Mouse (Mus musculus) embryonic facial prominence, embryonic 11.5 days (tissue): ENCODE results near the gene Gm3002. TPM values are rescaled to one million over a fixed set of nuclear protein-coding genes. Genes with fewer than 3 reads are reported as not detected.
"Not testable (repeated sequence)": the region's sequence is repeated elsewhere in the genome, so short reads cannot be mapped to it uniquely, and the experiment has no call there.

ENCODE experiments used
- ATAC-seq: fragments of 200-750 bp; cut with Nextera tagmentation; replicated peaks from 2 replicates; pipeline ENCODE4 v1.8.0; 2017; ENCODE audit warnings: low read depth; ENCODE audit not compliant: insufficient number of reproducible peaks, low FRiP score, low TSS enrichment
- DNase-seq: peaks from one replicate; pipeline ENCODE4 v3.0.0-alpha.2; 2015; ENCODE audit warnings: low spot score
- H3K27ac ChIP-seq: fragments of 300-500 bp; sonication (generic); replicated peaks from 2 replicates; pipeline ENCODE4 v1.5.1; 2014; ENCODE audit warnings: mild to moderate bottlenecking, low read depth, low read length, control low read depth
- H3K27me3 ChIP-seq: fragments of 300-500 bp; sonication (generic); 2 replicates; pipeline ENCODE4 v1.6.1; 2014; ENCODE audit warnings: mild to moderate bottlenecking, low read length, moderate library complexity, mixed read lengths; ENCODE audit not compliant: control insufficient read depth, insufficient read depth
- H3K36me3 ChIP-seq: fragments of 300-500 bp; sonication (generic); replicated peaks from 2 replicates; pipeline ENCODE4 v1.6.1; 2014; ENCODE audit warnings: low read depth, mild to moderate bottlenecking, low read length, moderate library complexity, mixed read lengths; ENCODE audit not compliant: control insufficient read depth, insufficient read depth
- H3K4me1 ChIP-seq: fragments of 300-500 bp; sonication (generic); 2 replicates; pipeline ENCODE4 v1.6.1; 2014; ENCODE audit warnings: low read length, mixed read lengths; ENCODE audit not compliant: control insufficient read depth, insufficient read depth
- H3K4me2 ChIP-seq: fragments of 300-500 bp; sonication (generic); 2 replicates; pipeline ENCODE4 v1.6.1; 2014; ENCODE audit warnings: low read depth, mild to moderate bottlenecking, control low read depth, low read length, moderate library complexity
- H3K4me3 ChIP-seq: fragments of 300-500 bp; sonication (generic); 2 replicates; pipeline ENCODE4 v1.5.1; 2014; ENCODE audit warnings: low read depth, low read length, control low read depth
- H3K9ac ChIP-seq: fragments of 300-500 bp; sonication (generic); replicated peaks from 2 replicates; pipeline ENCODE4 v1.6.1; 2014; ENCODE audit warnings: mild to moderate bottlenecking, control low read depth, low read length
- H3K9me3 ChIP-seq: fragments of 300-500 bp; sonication (generic); replicated peaks from 2 replicates; pipeline ENCODE4 v1.6.1; 2016; ENCODE audit warnings: mild to moderate bottlenecking, low read length, inconsistent platforms, mixed read lengths; ENCODE audit not compliant: control insufficient read depth
- WGBS: fragments of 180-500 bp; shearing (Covaris S2); extraction: QIAGEN DNeasy Blood & Tissue Kit; methylation state at CpG from one replicate; pipeline ENCODE4 v1.1.7; 2014; 5-methylcytosine and 5-hydroxymethylcytosine counted together
- polyA plus RNA-seq: library from polyadenylated mRNA; unstranded; fragments of >200 nt; fragmentation: Nextera tagmentation; extraction: Ambion mirVana; gene quantifications from 2 replicates; pipeline ENCODE4 v1.2.1, GENCODE M21; 2014

Gm3002 gene
- 0.72 and 1.2 TPM in 2 replicates for polyA plus RNA-seq

DNA sequence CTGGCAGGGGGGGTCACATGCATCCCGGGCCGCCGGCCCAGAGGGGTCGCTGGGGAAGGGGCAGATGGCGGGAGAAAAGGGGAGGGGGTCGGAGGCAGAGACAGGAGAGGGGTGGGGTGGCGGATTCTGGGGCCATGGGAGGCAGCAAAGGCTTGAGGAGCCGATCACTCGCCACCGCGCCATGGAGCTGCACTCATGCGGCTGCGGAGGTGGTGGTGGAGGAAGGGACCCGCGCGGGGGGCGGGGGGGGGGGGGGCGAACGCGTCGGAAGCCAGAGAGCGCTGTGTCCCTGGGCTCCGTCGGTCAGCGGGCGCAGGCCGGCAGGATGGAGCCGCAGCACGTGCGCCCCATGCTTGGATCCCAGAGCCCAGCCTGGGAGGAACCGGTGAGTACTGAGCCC is at the start of gene Gm3002:
TSS of gene Gm3002 (plus strand) at position 301 of the 400 bp plus-strand sequence.
- H3K9me3 ChIP-seq, H3K36me3 ChIP-seq, H3K27me3 ChIP-seq, DNase-seq, H3K27ac ChIP-seq, H3K4me2 ChIP-seq, H3K4me1 ChIP-seq, H3K4me3 ChIP-seq, H3K9ac ChIP-seq, ATAC-seq: not testable (repeated sequence)
- no CpG with 5 or more reads among the region's 31 CpGs for WGBS

GRCm38 (mm10) chr14:3845945-3846344 is 36.1 kb downstream of the Gm3002 start, which contains the start of gene Gm3033:
Gene Gm3033, plus strand, starts transcription at chr14:3846245.
- H3K27ac ChIP-seq, H3K4me1 ChIP-seq, DNase-seq, H3K27me3 ChIP-seq, H3K9ac ChIP-seq, H3K4me3 ChIP-seq, H3K4me2 ChIP-seq, ATAC-seq, H3K9me3 ChIP-seq, H3K36me3 ChIP-seq: not testable (repeated sequence)
- WGBS, result no CpG with 5 or more reads among the region's 2 CpGs

DNA sequence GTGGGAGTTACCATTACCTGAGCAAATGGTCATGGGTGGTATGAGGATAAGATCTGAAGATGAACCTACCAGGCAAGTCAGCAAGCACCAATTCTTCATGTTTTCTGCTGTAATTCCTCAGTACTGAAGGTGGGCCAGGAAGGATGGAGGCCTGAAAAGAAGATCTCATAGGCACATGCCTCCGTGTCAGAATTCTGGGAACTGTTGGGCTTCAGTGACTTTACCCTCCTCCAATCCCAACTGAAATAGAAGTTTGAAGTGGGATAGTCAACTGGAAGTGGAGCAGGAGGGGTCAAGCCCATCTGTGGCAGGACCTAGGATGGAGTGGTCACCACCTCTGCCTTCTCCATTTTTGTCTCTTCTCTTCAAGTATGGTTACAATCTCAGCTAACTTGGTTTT is 74.0 kb downstream of the Gm3002 start, which contains the start of gene Gm2916:
TSS of gene Gm2916 (plus strand) at position 301 of the 400 bp plus-strand sequence.
- H3K4me3 ChIP-seq, H3K36me3 ChIP-seq, ATAC-seq, H3K27me3 ChIP-seq, H3K9me3 ChIP-seq, H3K4me2 ChIP-seq, H3K4me1 ChIP-seq, H3K27ac ChIP-seq, DNase-seq, H3K9ac ChIP-seq: not testable (repeated sequence)
- no CpG with 5 or more reads among the region's 1 CpGs for WGBS

DNA sequence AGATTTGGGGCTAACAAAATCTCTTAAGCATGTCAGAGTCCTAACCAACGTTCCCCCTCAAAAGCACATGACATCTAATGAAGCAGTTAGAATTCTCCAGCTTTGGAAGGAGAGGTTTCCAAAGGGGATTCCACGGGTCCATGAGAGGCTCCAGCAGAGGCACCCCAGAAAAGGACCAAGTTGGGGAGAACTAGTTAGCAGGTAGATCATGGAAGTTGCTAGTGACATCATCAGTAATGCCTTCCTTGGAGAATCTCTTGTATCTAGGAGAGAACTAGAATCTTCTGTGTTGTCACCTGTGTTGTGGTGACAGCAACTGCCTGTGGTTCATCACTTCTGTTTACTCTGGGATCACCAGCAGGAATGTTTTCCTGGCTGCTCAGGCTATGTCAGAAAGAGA is 121.6 kb downstream of the Gm3002 start, which contains the start of gene Gm3029:
TSS of gene Gm3029 (plus strand) at position 301 of the 400 bp plus-strand sequence.
- H3K27ac ChIP-seq, H3K36me3 ChIP-seq, H3K27me3 ChIP-seq, H3K9ac ChIP-seq, H3K9me3 ChIP-seq, ATAC-seq, H3K4me2 ChIP-seq, DNase-seq, H3K4me3 ChIP-seq, H3K4me1 ChIP-seq: not testable (repeated sequence)
- WGBS, result 50% methylated on average over 1 of the region's 2 CpGs

GRCm38 (mm10) chr14:3963247-3963646 is 153.4 kb downstream of the Gm3002 start, which contains the start of gene Gm3095:
Gene Gm3095, plus strand, starts transcription at chr14:3963547.
- H3K27ac ChIP-seq, H3K9ac ChIP-seq, H3K36me3 ChIP-seq, DNase-seq, H3K4me2 ChIP-seq, H3K4me3 ChIP-seq, H3K4me1 ChIP-seq, H3K27me3 ChIP-seq, ATAC-seq, H3K9me3 ChIP-seq: not testable (repeated sequence)
- no CpG with 5 or more reads among the region's 2 CpGs for WGBS

DNA sequence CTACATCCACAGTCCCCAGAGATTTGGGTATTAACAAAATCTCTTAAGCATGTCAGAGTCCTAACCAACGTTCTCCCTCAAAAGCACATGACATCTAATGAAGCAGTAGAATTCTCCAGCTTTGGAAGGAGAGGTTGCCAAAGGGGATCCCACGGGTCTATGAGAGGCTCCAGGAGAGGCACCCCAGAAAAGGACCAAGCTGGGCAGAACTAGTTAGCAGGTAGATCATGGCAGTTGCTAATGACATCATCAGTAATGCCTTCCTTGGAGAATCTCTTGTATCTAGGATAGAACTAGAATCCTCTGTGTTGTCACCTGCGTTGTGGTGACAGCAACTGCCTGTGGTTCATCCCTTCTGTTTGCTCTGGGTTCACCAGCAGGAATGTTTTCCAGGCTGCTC is 188.2 kb downstream of the Gm3002 start, which contains the start of gene Gm3099:
TSS of gene Gm3099 (plus strand) at position 301 of the 400 bp plus-strand sequence.
- not testable (repeated sequence) for H3K4me1 ChIP-seq, H3K27ac ChIP-seq, H3K9ac ChIP-seq, H3K36me3 ChIP-seq, DNase-seq, H3K27me3 ChIP-seq, H3K9me3 ChIP-seq, H3K4me2 ChIP-seq, H3K4me3 ChIP-seq, ATAC-seq
- 86% methylated on average over 1 of the region's 3 CpGs for WGBS

Other genes with a start within 250 kb of the Gm3002 start
- gene Gm3012, start 175.6 kb upstream of the Gm3002 start, polyA plus RNA-seq, result not detected in 2 replicates
- 2.4 and 2.5 TPM in 2 replicates for gene Gm3020, start 158.0 kb upstream of the Gm3002 start, polyA plus RNA-seq
- not detected in 2 replicates for gene Gm3043, start 121.3 kb upstream of the Gm3002 start, polyA plus RNA-seq
- not detected in 2 replicates for gene Gm3033, start 36.2 kb downstream of the Gm3002 start, polyA plus RNA-seq
- gene Gm2916, start 74.1 kb downstream of the Gm3002 start, polyA plus RNA-seq, result 0.33 TPM in 1 of 2 replicates, not detected in the other
- not detected in 2 replicates for gene Gm3029, start 121.7 kb downstream of the Gm3002 start, polyA plus RNA-seq
- 0.17 TPM in 1 of 2 replicates, not detected in the other for gene Gm3095, start 153.5 kb downstream of the Gm3002 start, polyA plus RNA-seq
- gene Gm3099, start 188.3 kb downstream of the Gm3002 start, polyA plus RNA-seq, result not detected in 2 replicates
- gene Gm5796, start 213.9 kb downstream of the Gm3002 start, polyA plus RNA-seq, result 0.52 and 0.64 TPM in 2 replicates